Mouse (Mus musculus) ES-E14 (cell line): ENCODE measurements at regions not wholly inside any gene's neighbourhood (a gene's known extent, or its start where the extent isn't known, plus 50 kb on each side); places are given as distances from the start of the nearest gene placed in this dataset.

Experiments
- HCFC1 ChIP-seq: IDR thresholded peaks from 2 replicates; pipeline ENCODE4 v1.6.1; 2012; ENCODE audit warnings: low read length, inconsistent platforms, borderline replicate concordance; ENCODE audit not compliant: insufficient read depth
- MAFK ChIP-seq: IDR thresholded peaks from 2 replicates; pipeline ENCODE4 v1.6.1; 2014; ENCODE audit warnings: mild to moderate bottlenecking, low read depth, low read length, inconsistent platforms; ENCODE audit not compliant: insufficient read depth
- ZNF384 ChIP-seq: IDR thresholded peaks from 2 replicates; pipeline ENCODE4 v1.6.1; 2012; ENCODE audit warnings: low read depth, low read length, inconsistent platforms

DNA sequence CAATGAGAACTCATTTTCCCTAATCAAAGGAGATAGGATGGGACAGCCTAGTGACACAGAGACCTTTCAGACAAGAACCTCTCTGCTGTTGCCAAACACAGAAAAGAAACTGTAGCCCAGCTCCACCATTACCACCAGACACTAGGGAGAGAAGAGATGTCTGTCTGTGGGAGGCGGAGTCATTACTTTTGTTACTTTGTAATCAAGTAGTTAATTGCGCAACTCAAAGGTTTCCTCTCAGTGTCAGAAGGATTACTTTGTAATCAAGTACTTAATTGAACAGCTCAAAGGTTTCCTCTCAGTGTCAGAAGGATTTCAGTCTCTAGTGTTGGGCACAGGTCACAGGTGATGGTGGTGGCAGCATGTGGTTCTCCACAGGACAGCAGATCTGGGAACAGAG lies 276.2 kb upstream of the Dio3 start:
- TF ChIP-seq MAFK = no peak
- no peak for TF ChIP-seq HCFC1
- no peak for TF ChIP-seq ZNF384
